7 mouse cellular contexts compared by ENCODE assay signal in genomic region chr3:9466287-9466686, GRCm38 (mm10).
DNase-seq lines count a peak whose midpoint lies in the region; TF ChIP-seq lines count a peak whose summit lies in the region.

No protein-coding gene starts in this region.

- 36% methylated on average over 3 of the region's 3 CpGs for WGBS in lung, adult 2 months

- H3K36me3 ChIP-seq in ES-E14 (ENCODE audit: control insufficient read depth, insufficient read depth, low read length, poor library complexity, severe bottlenecking) = peaks cover 28% of the 10 kb centered on the region; the same call in 1 of the 2 replicates

- peak; percentile 78 for DNase-seq in CD4-positive, CD25-positive, alpha-beta regulatory T cell, adult 2 months (ENCODE audit: low read depth, low spot score)
- DNase-seq in ES-E14 (ENCODE audit: low read depth, low spot score) = peak; percentile 30
- peak; percentile 51 to 80 for DNase-seq in cerebellum, postnatal 25 days
- peak; percentile 23 for DNase-seq in gastrocnemius, postnatal 25 days
- peak; percentile 68 for DNase-seq in kidney, postnatal 14 days
- peak; percentile 49 for DNase-seq in lung, adult 2 months
- peak; percentile 22 for DNase-seq in retina, adult 2 months (ENCODE audit: low read depth, low spot score)

- in situ Hi-C loops in ES-E14 (cut with MboI; ENCODE audit: low sequenced_read_pairs in 2 of 2, unreplicated experiment in 2 of 2) = no loop called here

- TF ChIP-seq CTCF in lung, adult 2 months (IDR thresholded peaks at IDR 0.05; ENCODE audit: insufficient read depth, low read length) = peak; percentile 64

- no peak overlapping the region for H3K4me3 ChIP-seq in ES-E14 (ENCODE audit: insufficient read depth in 1 of 2, low read depth in 1 of 2, low read length in 2 of 2, poor library complexity in 1 of 2, severe bottlenecking in 1 of 2)
- no peak overlapping the region for H3K4me3 ChIP-seq in lung, adult 2 months (replicated peaks; ENCODE audit: extremely low read depth, low read depth, low read length)

- TF ChIP-seq POLR2A in lung, adult 2 months (IDR thresholded peaks at IDR 0.05; ENCODE audit: borderline replicate concordance, extremely low read depth, low read depth, low read length) = no peak

- H3K27ac ChIP-seq in ES-E14 (ENCODE audit: insufficient read depth, low read depth, low read length, poor library complexity, severe bottlenecking) = no peak overlapping the region

- no peaks in the 10 kb centered on the region for H3K9me3 ChIP-seq in ES-E14 (ENCODE audit: control insufficient read depth, insufficient read depth, low read depth, low read length)

- no peak overlapping the region for H3K9ac ChIP-seq in ES-E14 (ENCODE audit: insufficient read depth, low read depth, low read length, poor library complexity, severe bottlenecking)

- H3K4me1 ChIP-seq in ES-E14 (ENCODE audit: control insufficient read depth in 2 of 2, insufficient read depth in 2 of 2, low read length in 2 of 2, poor library complexity in 1 of 2) = no peaks in the 10 kb centered on the region
- H3K4me1 ChIP-seq in lung, adult 2 months (ENCODE audit: control insufficient read depth, insufficient read depth, low read length) = no peaks in the 10 kb centered on the region; the same call in 1 of the 2 replicates

TF ChIP-seq in ES-E14, 5 proteins besides CTCF, POLR2A, EP300 and RAD21:
- no peak for TF ChIP-seq MAFK (IDR thresholded peaks at IDR 0.05; ENCODE audit: insufficient read depth, low read depth, low read length)
- peak; percentile 83 for TF ChIP-seq ZC3H11A (IDR thresholded peaks at IDR 0.05; ENCODE audit: borderline replicate concordance, low read depth, low read length)
- no peak for TF ChIP-seq HCFC1 (IDR thresholded peaks at IDR 0.05; ENCODE audit: borderline replicate concordance, insufficient read depth, low read length)

Comparison
In these comparisons a context has a peak if more than half of its experiments do, and no peak if none do; other contexts are left out.
1. DNase-seq: peak in every context shown above with its lines; median percentile 78 in CD4-positive, CD25-positive, alpha-beta regulatory T cell, adult 2 months; 68 in kidney, postnatal 14 days; 66 in cerebellum, postnatal 25 days; 49 in lung, adult 2 months; 30 in ES-E14; 23 in gastrocnemius, postnatal 25 days; 22 in retina, adult 2 months.